In the genomic region with DNA sequence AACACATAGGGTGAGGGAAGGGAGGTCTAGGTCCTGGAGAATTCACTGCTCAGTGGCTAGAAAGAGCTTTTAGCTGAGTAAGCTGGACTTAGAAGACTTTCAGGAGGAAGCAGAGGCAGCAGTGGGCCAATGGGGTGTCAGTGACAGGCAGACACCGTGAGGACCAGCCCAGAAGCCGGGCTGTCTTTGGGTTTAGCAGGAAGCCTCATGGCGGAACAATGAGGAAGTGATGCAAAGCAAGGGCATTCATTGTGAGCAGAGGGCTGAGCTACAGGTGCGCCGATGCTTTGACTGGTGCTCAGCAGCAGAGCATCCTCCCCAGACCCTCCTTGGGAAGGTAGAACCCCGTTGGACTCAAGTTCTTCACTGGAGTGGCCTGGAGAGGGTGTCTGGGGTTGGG, we compare ENCODE assay signal across 11 mouse cellular contexts. TPM values are rescaled to one million over a fixed set of nuclear protein-coding genes. Genes with fewer than 3 reads are reported as not detected.
DNase-seq lines count a peak whose midpoint lies in the region; ATAC-seq and TF ChIP-seq lines count a peak whose summit lies in the region.
"Had no signal": no experiment of that assay in that cellular context is flagged by ENCODE, and none has a peak within 500 bp of the region (broad histone marks: within the 10 kb centered on the region; RNA-seq: fewer than 3 reads in every experiment).

No protein-coding gene starts in this region.

- H3K27ac ChIP-seq in hindbrain, postnatal 0 days = no peak overlapping the region
- H3K27ac ChIP-seq in hindbrain, embryonic 10.5 days = no peak overlapping the region
- H3K27ac ChIP-seq in stomach, postnatal 0 days (replicated peaks) = no peak overlapping the region; the same call in 1 of the 2 replicates
- H3K27ac ChIP-seq: forebrain, embryonic 12.5 days; limb, embryonic 10.5 days had no signal

- TF ChIP-seq CTCF in hindbrain, postnatal 0 days (IDR thresholded peaks at IDR 0.05; ENCODE audit: low read depth) = no peak
- TF ChIP-seq CTCF in stomach, postnatal 0 days (IDR thresholded peaks at IDR 0.05; ENCODE audit: low read depth) = no peak

- DNase-seq in hindbrain, postnatal 0 days (ENCODE audit: low spot score) = no peak
- no peak for DNase-seq in hindbrain, embryonic 10.5 days (ENCODE audit: low spot score)
- DNase-seq in CD4-positive helper T cell, adult 2 months (ENCODE audit: low read depth, low spot score) = peak; percentile 49
- DNase-seq in monocyte, adult 2 months (ENCODE audit: low read depth in 1 of 2, low spot score in 2 of 2) = peak; percentile 42 to 51
- no peak for DNase-seq in stomach, postnatal 0 days (ENCODE audit: low spot score)
- no peak for DNase-seq in layer of hippocampus, postnatal 36 days
- DNase-seq in cerebellum, adult 8-10 months = no peak
- DNase-seq: kidney, adult 8-10 months had no signal

- no peak for TF ChIP-seq EP300 in stomach, postnatal 0 days (optimal IDR thresholded peaks at IDR 0.05)

- no peak overlapping the region for H3K4me2 ChIP-seq in hindbrain, postnatal 0 days (ENCODE audit: low read depth, low read length)
- no peak overlapping the region for H3K4me2 ChIP-seq in stomach, postnatal 0 days (replicated peaks; ENCODE audit: low read depth)
- H3K4me2 ChIP-seq: forebrain, embryonic 12.5 days had no signal

- no peak for ATAC-seq in hindbrain, postnatal 0 days
- ATAC-seq in common myeloid progenitor, adult 5-6 weeks (replicated peaks; ENCODE audit: low read depth, poor library complexity, severe bottlenecking) = peak; percentile 72
- no peak for ATAC-seq in stomach, postnatal 0 days (ENCODE audit: low FRiP score, low TSS enrichment)

- H3K9ac ChIP-seq in hindbrain, postnatal 0 days (replicated peaks; ENCODE audit: low read length) = 0 out of 2 replicates have a peak overlapping the region, but pooled peaks have one; percentile 13
- no peak overlapping the region for H3K9ac ChIP-seq in stomach, postnatal 0 days (ENCODE audit: low read length)

- no peak overlapping the region for H3K4me3 ChIP-seq in hindbrain, postnatal 0 days (ENCODE audit: low read length)
- H3K4me3 ChIP-seq in hindbrain, embryonic 10.5 days = no peak overlapping the region
- H3K4me3 ChIP-seq in stomach, postnatal 0 days (ENCODE audit: low read depth, low read length) = no peak overlapping the region
- H3K4me3 ChIP-seq: forebrain, embryonic 12.5 days; limb, embryonic 10.5 days had no signal

- peaks cover 21% of the 10 kb centered on the region; the same call in 1 of the 2 replicates for H3K4me1 ChIP-seq in hindbrain, postnatal 0 days (ENCODE audit: insufficient read depth, low read length)
- peaks cover 50% of the 10 kb centered on the region for H3K4me1 ChIP-seq in hindbrain, embryonic 10.5 days (replicated peaks)
- no peaks in the 10 kb centered on the region; the same call in 1 of the 2 replicates for H3K4me1 ChIP-seq in stomach, postnatal 0 days (replicated peaks; ENCODE audit: control insufficient read depth, insufficient read depth)

- 69% methylated on average over 6 of the region's 6 CpGs for WGBS in hindbrain, postnatal 0 days
- WGBS in hindbrain, embryonic 10.5 days = 75% methylated on average over 6 of the region's 6 CpGs
- WGBS in stomach, postnatal 0 days = 69% methylated on average over 6 of the region's 6 CpGs

- no peaks in the 10 kb centered on the region for H3K9me3 ChIP-seq in hindbrain, postnatal 0 days (ENCODE audit: low read length)
- H3K9me3 ChIP-seq in hindbrain, embryonic 10.5 days = no peaks in the 10 kb centered on the region
- H3K9me3 ChIP-seq in stomach, postnatal 0 days (ENCODE audit: control insufficient read depth, low read length) = no peaks in the 10 kb centered on the region
- H3K9me3 ChIP-seq: forebrain, embryonic 12.5 days; limb, embryonic 10.5 days had no signal

- peaks cover 22% of the 10 kb centered on the region; the same call in 1 of the 2 replicates for H3K36me3 ChIP-seq in hindbrain, postnatal 0 days (ENCODE audit: insufficient read depth, low read length)
- H3K36me3 ChIP-seq in hindbrain, embryonic 10.5 days = peaks cover 56% of the 10 kb centered on the region
- peaks cover 10% of the 10 kb centered on the region for H3K36me3 ChIP-seq in stomach, postnatal 0 days (ENCODE audit: control insufficient read depth, insufficient read depth, low read length)

- H3K27me3 ChIP-seq in hindbrain, postnatal 0 days (ENCODE audit: insufficient read depth, low read length) = no peaks in the 10 kb centered on the region
- H3K27me3 ChIP-seq in hindbrain, embryonic 10.5 days (ENCODE audit: insufficient read depth, poor library complexity, severe bottlenecking) = no peaks in the 10 kb centered on the region
- no peaks in the 10 kb centered on the region for H3K27me3 ChIP-seq in stomach, postnatal 0 days (ENCODE audit: control insufficient read depth, insufficient read depth, low read length)
- H3K27me3 ChIP-seq: forebrain, embryonic 12.5 days had no signal

RNA-seq across cellular contexts. Expression of gene Rab35, which starts 3.8 kb away (rescaled TPM):
- 80.5 and 88.1 TPM in 2 replicates for total RNA-seq in hindbrain, postnatal 0 days (2014; rRNA removed)
- 22.2 and 25.3 TPM in 2 replicates for polyA plus RNA-seq in hindbrain, postnatal 0 days (2015; fragmentation: Nextera tagmentation; extraction: Ambion mirVana)
- 13.3 and 15.7 TPM in 2 replicates for polyA plus RNA-seq in hindbrain, embryonic 10.5 days (2016; fragmentation: Nextera tagmentation; extraction: Ambion mirVana)
- 38.2 and 38.4 TPM in 2 replicates for total RNA-seq in common myeloid progenitor, adult 5-6 weeks (2017)
- polyA plus RNA-seq in stomach, postnatal 0 days (2015; fragmentation: Nextera tagmentation; extraction: Ambion mirVana) = 20.0 and 20.3 TPM in 2 replicates
- total RNA-seq in layer of hippocampus, postnatal 36 days (2021) = 10 to 100 TPM; 88.7 to 89.0 TPM

Comparison
In these comparisons a context has a peak if more than half of its experiments do, and no peak if none do; other contexts are left out.
1. DNase-seq: peak in CD4-positive helper T cell, adult 2 months (single experiment) and monocyte, adult 2 months (2 of 2); none in hindbrain, postnatal 0 days (single experiment), hindbrain, embryonic 10.5 days (single experiment), stomach, postnatal 0 days (single experiment), layer of hippocampus, postnatal 36 days (0 of 2) and cerebellum, adult 8-10 months (single experiment).